Mouse (Mus musculus) cerebellum, adult 18-20 months (tissue): Measurements from ENCODE around the gene Ccdc47.
"Not testable (repeated sequence)": the region's sequence is repeated elsewhere in the genome, so short reads cannot be mapped to it uniquely, and the experiment has no call there.

Source experiments
- DNase-seq, 2 experiments: peaks; one replicate each; pipeline ENCODE4 v3.0.0; 2021

Gene Ccdc47

GRCm38 (mm10) chr11:106215927-106216729 lies at the start of gene Ccdc47:
Gene Ccdc47, minus strand, starts transcription at chr11:106216344.
- DNase-seq: peak; percentile 95 to 98

DNA sequence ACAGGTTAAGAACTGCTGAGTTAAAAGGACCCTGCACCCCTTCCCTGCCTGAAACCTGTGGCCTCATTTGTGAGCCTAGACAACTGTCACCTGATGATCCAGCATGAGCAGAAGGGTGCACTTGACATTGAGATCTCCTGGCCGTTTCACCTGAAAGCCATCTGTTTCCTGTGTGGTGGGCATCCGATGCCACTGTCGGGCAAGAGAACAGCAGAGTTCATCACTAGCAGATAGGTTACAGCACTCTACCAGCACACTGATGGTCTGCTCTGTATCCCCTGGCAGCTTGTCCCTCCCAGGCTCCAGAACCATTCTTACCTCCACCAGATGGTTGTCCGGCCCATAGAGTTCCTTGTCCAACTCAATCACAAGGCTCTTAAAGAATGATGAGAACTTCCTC lies 49.4 kb upstream of the Ccdc47 start:
- DNase-seq: no peak

DNA sequence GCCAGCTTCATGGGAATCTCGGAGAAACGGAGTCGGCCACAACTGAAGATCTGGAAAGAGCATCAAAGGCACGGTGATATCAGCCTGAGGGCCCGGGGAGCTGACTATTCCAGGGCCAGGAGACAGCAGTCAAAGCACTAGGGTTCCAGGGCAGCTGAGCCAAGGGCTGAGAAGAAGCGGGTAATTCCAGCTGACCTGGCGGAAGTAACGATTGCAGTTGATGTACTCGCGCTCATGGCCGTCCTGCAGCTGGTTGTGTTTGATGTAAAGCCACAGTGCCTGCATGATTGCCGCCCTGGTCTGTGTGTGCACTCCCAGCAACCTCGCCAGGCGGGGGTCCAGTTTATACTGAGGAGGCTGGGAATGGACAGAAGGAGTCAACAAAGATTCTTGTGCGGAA lies 48.8 kb upstream of the Ccdc47 start:
- DNase-seq: no peak

DNA sequence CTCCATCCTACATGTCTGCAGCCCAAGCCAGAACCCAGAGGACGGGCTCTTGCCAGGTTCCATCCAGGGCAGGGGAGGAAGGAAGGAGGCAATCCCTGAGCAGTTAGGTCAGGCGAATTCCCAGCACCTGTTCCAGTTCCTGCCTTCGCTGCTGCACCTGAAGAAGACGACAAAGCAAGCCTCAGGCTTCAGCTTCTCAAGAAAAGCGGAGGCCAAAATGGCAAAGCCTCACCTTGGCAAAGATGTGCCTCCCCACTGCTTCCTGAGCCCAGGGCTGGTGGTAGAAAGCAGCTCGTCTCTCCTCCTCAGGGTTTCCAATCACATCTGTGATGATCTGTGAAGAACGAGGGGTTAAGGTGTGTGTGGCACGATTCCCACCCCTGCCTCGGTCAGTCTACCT lies 47.8 kb upstream of the Ccdc47 start:
- peak; percentile 46 to 53 for DNase-seq

- no peak for DNase-seq
Measured at GRCm38 (mm10) chr11:106260826-106261450, 44.8 kb upstream of the Ccdc47 start.

GRCm38 (mm10) chr11:106256775-106257174 lies 40.6 kb upstream of the Ccdc47 start:
- peak; percentile 64 to 73 for DNase-seq

GRCm38 (mm10) chr11:106255685-106256451 lies 39.7 kb upstream of the Ccdc47 start, which contains the start of the genes Ftsj3 and Psmc5:
Gene Ftsj3, minus strand, starts transcription at chr11:106256079.
Gene Psmc5, plus strand, starts transcription at chr11:106256154.
- DNase-seq: peak; percentile 98 to 99

- no peak for DNase-seq
Measured at GRCm38 (mm10) chr11:106255174-106255573, 39.0 kb upstream of the Ccdc47 start.

- DNase-seq: no peak
Measured at GRCm38 (mm10) chr11:106254767-106255166, 38.6 kb upstream of the Ccdc47 start.

DNA sequence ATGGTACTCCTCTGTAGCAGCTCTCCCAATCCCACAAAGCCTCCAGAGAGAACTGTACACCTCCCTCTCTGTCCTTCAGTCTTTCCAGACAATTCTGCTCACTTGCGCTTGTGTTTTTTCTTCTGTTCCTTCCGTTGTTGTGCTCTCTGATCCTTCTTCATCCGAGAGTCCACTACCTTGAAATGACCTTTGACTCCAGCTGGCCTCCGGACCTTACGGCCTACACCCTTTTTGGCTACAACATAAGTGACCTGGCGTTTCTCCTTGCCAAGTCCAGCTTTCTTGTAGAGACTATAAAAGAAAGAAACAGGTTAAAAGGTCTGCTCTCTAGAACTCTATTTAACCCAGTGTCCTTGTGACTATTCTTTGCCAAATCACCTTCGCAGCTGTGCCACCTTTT lies 33.2 kb upstream of the Ccdc47 start:
- DNase-seq: no peak

- DNase-seq: no peak
Measured at GRCm38 (mm10) chr11:106246834-106247233, 30.7 kb upstream of the Ccdc47 start.

- DNase-seq: not testable (repeated sequence)
Measured at GRCm38 (mm10) chr11:106233978-106234377, 17.8 kb upstream of the Ccdc47 start.

GRCm38 (mm10) chr11:106220603-106221002 lies 4.5 kb upstream of the Ccdc47 start:
- no peak for DNase-seq

- DNase-seq: peak; percentile 90 to 94
Measured at GRCm38 (mm10) chr11:106216730-106217490, 766 bp upstream of the Ccdc47 start, which contains the start of gene Ddx42. Gene Ddx42, plus strand, starts transcription at chr11:106216926.

GRCm38 (mm10) chr11:106215450-106215859 lies 689 bp downstream of the Ccdc47 start:
- no peak for DNase-seq

DNA sequence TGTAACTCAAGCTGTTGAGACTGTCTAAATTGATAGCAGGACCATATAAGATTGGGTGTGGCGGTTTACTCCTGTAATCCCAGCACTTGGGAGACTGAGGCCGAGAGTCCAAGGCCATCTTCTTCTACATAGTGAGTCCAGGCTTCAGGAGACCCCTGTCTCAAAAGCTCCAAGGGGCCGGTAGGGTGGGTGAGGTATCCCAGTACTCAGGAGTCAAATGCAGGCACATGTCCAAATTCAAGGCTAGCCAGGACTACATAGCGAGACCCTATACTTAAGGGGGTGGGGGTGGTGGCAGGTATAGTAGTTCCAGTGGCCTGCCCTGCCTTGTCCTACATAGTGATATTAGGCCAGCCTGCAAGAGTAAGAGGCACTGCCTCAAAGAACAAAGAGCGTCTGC lies 1.3 kb downstream of the Ccdc47 start:
- no peak for DNase-seq

- DNase-seq: no peak
Measured at GRCm38 (mm10) chr11:106212771-106213170, 3.4 kb downstream of the Ccdc47 start.

GRCm38 (mm10) chr11:106202123-106202465 lies 14.1 kb downstream of the Ccdc47 start, which contains the start of gene Strada:
Gene Strada, minus strand, starts transcription at chr11:106202168.
- no peak for DNase-seq

- no peak for DNase-seq
Measured at GRCm38 (mm10) chr11:106201337-106202122, 14.6 kb downstream of the Ccdc47 start.

- DNase-seq: no peak
Measured at GRCm38 (mm10) chr11:106200756-106201155, 15.4 kb downstream of the Ccdc47 start.

- not testable (repeated sequence) for DNase-seq
Measured at GRCm38 (mm10) chr11:106199997-106200396, 16.1 kb downstream of the Ccdc47 start.

- DNase-seq: no peak
Measured at GRCm38 (mm10) chr11:106198277-106198676, 17.9 kb downstream of the Ccdc47 start.
